Mouse (Mus musculus): ENCODE results near the gene Ccr9.

GRCm38 (mm10) chr9:123731271-123731670, 53.0 kb downstream of the Ccr9 start:
- TF ChIP-seq POLR2A (IDR thresholded peaks at IDR 0.05; ENCODE audit: low read depth, low read length) (no peak), CTCF (IDR thresholded peaks at IDR 0.05; ENCODE audit: borderline replicate concordance, insufficient read depth, low read length) (no peak)

Measured in embryonic fibroblast, embryonic 13.5 days (primary cell).